Mouse (Mus musculus): ENCODE measurements around the gene Fbxw7. TPM values are rescaled to one million over a fixed set of nuclear protein-coding genes. Genes with fewer than 3 reads are reported as not detected.
"Not testable (repeated sequence)": the region's sequence is repeated elsewhere in the genome, so short reads cannot be mapped to it uniquely, and the experiment has no call there.

Fbxw7 gene
- polyA plus RNA-seq, 1 experiment from 2014 or later = 15.5 TPM

DNA sequence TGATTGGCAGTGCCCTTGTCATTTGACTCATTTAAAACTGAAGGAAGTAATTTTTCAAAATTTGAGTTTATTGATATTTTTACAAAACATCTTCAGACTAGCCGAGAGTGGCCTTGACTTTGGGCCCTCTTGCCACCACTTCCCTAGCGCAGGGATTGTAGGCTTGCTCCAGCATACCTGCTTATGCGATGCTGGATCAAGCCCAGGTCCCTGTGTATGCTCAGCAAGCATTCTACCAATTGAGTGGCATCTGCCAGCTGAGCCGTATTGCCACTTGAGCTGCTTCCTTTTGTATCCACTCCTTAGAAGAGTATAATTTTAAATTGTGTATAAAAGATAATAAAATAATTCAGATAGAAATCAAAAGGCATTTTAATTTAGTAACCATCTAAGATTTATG, 26.2 kb downstream of the Fbxw7 start:
- DNase-seq (ENCODE audit: low spot score, missing footprints) (no peak), ATAC-seq (ENCODE audit: low FRiP score) (no peak)
- H3K4me3 ChIP-seq (ENCODE audit: low read depth, low read length) = no peak overlapping the region
- no peak overlapping the region for H3K4me2 ChIP-seq
- H3K36me3 ChIP-seq (ENCODE audit: control insufficient read depth, insufficient read depth, low read length) = no peaks in the 10 kb centered on the region
- H3K27me3 ChIP-seq (ENCODE audit: control insufficient read depth, insufficient read depth, low read length) = no peaks in the 10 kb centered on the region
- H3K9ac ChIP-seq (ENCODE audit: low read length) = no peak overlapping the region
- no peaks in the 10 kb centered on the region for H3K9me3 ChIP-seq (ENCODE audit: control insufficient read depth, low read length)
- no peak overlapping the region for H3K27ac ChIP-seq (ENCODE audit: low read depth, low read length)
- WGBS = 97% methylated on average over 4 of the region's 4 CpGs
- H3K4me1 ChIP-seq (ENCODE audit: control insufficient read depth, insufficient read depth, low read length) = no peaks in the 10 kb centered on the region

- Histone ChIP-seq H3K9ac (ENCODE audit: low read length) (no peak overlapping the region), H3K36me3 (ENCODE audit: control insufficient read depth, insufficient read depth, low read length) (no peaks in the 10 kb centered on the region), H3K4me2 (no peak overlapping the region), H3K27ac (ENCODE audit: low read depth, low read length) (no peak overlapping the region), H3K4me1 (ENCODE audit: control insufficient read depth, insufficient read depth, low read length) (no peaks in the 10 kb centered on the region), H3K9me3 (ENCODE audit: control insufficient read depth, low read length) (no peaks in the 10 kb centered on the region), H3K4me3 (ENCODE audit: low read depth, low read length) (no peak overlapping the region), H3K27me3 (ENCODE audit: control insufficient read depth, insufficient read depth, low read length) (no peaks in the 10 kb centered on the region)
- 86% methylated on average over 2 of the region's 2 CpGs for WGBS
- ATAC-seq (ENCODE audit: low FRiP score) = no peak
- DNase-seq (ENCODE audit: low spot score, missing footprints) = no peak
These were observed 27.7 kb downstream of the Fbxw7 start for GRCm38 (mm10) chr3:84842793-84843192.

DNA sequence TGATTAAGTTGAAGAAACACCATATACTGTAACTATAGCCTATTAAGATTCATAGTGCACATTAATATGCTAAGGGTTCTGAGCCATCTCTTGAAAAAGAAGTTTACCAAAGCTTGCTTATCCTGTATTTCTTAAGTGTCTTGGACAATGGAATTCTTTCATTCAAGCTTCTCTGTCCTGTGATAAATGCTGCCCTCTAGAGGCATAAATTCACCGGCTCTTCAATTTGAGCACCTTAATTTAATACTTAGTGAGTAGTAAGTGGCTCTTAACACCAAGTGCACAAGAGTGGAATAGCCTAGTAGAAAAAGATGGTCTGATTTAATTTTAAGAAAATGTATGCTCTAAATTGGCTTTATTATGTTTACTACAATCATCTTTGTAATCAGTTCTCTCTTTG, 28.5 kb downstream of the Fbxw7 start:
- WGBS = 32% methylated on average over 1 of the region's 1 CpGs
- Histone ChIP-seq H3K4me2 (no peak overlapping the region), H3K36me3 (ENCODE audit: control insufficient read depth, insufficient read depth, low read length) (no peaks in the 10 kb centered on the region), H3K4me3 (ENCODE audit: low read depth, low read length) (no peak overlapping the region), H3K9ac (ENCODE audit: low read length) (no peak overlapping the region), H3K9me3 (ENCODE audit: control insufficient read depth, low read length) (no peaks in the 10 kb centered on the region), H3K27me3 (ENCODE audit: control insufficient read depth, insufficient read depth, low read length) (no peaks in the 10 kb centered on the region), H3K27ac (ENCODE audit: low read depth, low read length) (no peak overlapping the region), H3K4me1 (ENCODE audit: control insufficient read depth, insufficient read depth, low read length) (no peaks in the 10 kb centered on the region)
- peak; percentile 91 for DNase-seq (ENCODE audit: low spot score, missing footprints)
- ATAC-seq (ENCODE audit: low FRiP score) = no peak

DNA sequence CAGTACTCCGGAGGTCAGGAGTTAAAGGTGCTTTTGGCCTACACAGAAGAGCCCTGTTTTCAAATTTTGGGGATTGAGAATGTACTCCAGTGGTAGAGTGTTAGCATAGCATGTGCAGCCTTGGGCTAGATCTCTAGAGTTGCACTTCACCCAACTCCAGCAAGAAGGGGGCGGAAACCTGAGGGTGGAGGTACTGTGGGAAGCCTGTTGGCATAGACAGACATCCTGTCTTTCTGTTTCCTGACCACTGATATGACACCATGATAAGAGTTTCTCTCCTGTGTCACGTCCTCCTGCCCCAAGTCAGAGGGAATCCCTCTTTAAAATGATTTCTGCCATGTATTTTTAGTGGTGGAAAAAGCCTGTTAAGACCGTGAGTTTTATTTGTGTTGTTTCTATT, 33.7 kb downstream of the Fbxw7 start:
- Histone ChIP-seq H3K4me2 (no peak overlapping the region), H3K36me3 (ENCODE audit: control insufficient read depth, insufficient read depth, low read length) (no peaks in the 10 kb centered on the region), H3K4me3 (ENCODE audit: low read depth, low read length) (no peak overlapping the region), H3K27ac (ENCODE audit: low read depth, low read length) (no peak overlapping the region), H3K27me3 (ENCODE audit: control insufficient read depth, insufficient read depth, low read length) (no peaks in the 10 kb centered on the region), H3K9me3 (ENCODE audit: control insufficient read depth, low read length) (no peaks in the 10 kb centered on the region), H3K9ac (ENCODE audit: low read length) (no peak overlapping the region), H3K4me1 (ENCODE audit: control insufficient read depth, insufficient read depth, low read length) (no peaks in the 10 kb centered on the region)
- ATAC-seq (ENCODE audit: low FRiP score) (no peak), DNase-seq (ENCODE audit: low spot score, missing footprints) (no peak)
- 90% methylated on average over 4 of the region's 4 CpGs for WGBS

GRCm38 (mm10) chr3:84850418-84850817, 35.4 kb downstream of the Fbxw7 start:
- Histone ChIP-seq H3K4me3 (ENCODE audit: low read depth, low read length) (no peak overlapping the region), H3K27me3 (ENCODE audit: control insufficient read depth, insufficient read depth, low read length) (no peaks in the 10 kb centered on the region), H3K27ac (ENCODE audit: low read depth, low read length) (no peak overlapping the region), H3K36me3 (ENCODE audit: control insufficient read depth, insufficient read depth, low read length) (no peaks in the 10 kb centered on the region), H3K4me2 (no peak overlapping the region), H3K9me3 (ENCODE audit: control insufficient read depth, low read length) (no peaks in the 10 kb centered on the region), H3K9ac (ENCODE audit: low read length) (no peak overlapping the region), H3K4me1 (ENCODE audit: control insufficient read depth, insufficient read depth, low read length) (no peaks in the 10 kb centered on the region)
- 90% methylated on average over 1 of the region's 1 CpGs for WGBS
- ATAC-seq (ENCODE audit: low FRiP score) = no peak
- no peak for DNase-seq (ENCODE audit: low spot score, missing footprints)

DNA sequence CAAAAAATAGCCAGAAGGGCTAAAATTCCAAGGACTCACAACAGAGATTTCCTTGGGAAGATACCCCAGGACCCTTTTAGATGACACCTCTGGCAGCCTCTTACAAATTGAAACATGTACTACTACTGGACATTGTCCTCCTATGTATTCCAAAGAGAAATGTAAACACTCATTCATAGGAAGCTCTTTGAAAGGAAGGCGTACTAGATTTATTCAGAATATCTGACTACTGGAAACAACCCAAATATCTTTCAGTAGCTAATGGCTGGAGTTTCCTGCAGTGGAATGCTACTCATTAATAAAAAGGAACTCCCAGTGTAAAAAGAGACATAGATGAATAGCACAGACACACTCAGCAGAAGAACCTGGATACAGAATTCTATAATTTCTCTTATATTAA, 36.7 kb downstream of the Fbxw7 start:
- H3K27me3 ChIP-seq (ENCODE audit: control insufficient read depth, insufficient read depth, low read length) = no peaks in the 10 kb centered on the region
- no peaks in the 10 kb centered on the region for H3K36me3 ChIP-seq (ENCODE audit: control insufficient read depth, insufficient read depth, low read length)
- no peak overlapping the region for H3K4me3 ChIP-seq (ENCODE audit: low read depth, low read length)
- H3K9ac ChIP-seq (ENCODE audit: low read length) = no peak overlapping the region
- no peak for ATAC-seq (ENCODE audit: low FRiP score)
- 86% methylated on average over 1 of the region's 1 CpGs for WGBS
- no peak for DNase-seq (ENCODE audit: low spot score, missing footprints)
- no peaks in the 10 kb centered on the region for H3K4me1 ChIP-seq (ENCODE audit: control insufficient read depth, insufficient read depth, low read length)
- H3K9me3 ChIP-seq (ENCODE audit: control insufficient read depth, low read length) = no peaks in the 10 kb centered on the region
- no peak overlapping the region for H3K27ac ChIP-seq (ENCODE audit: low read depth, low read length)
- H3K4me2 ChIP-seq = no peak overlapping the region

DNA sequence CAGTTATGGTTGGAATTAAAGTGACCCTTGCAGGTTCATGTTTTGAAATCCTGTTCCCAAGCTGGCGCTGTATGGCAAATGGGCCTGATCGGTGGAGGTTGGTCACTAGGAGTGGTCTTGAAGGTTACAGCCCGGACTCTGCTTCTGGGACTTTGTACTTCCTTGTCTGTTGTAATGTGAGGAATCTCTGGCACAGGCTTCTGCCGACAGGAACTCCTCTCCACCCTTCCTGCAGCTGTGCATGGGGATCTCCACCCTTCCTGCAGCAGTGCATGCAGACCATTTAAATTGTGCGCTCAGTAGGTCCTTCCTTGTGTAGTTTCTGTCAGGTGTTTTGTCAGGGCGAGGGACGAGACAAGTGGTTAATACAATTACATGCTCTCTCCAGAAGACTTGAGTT, 37.8 kb downstream of the Fbxw7 start:
- Histone ChIP-seq H3K27ac (ENCODE audit: low read depth, low read length) (no peak overlapping the region), H3K9me3 (ENCODE audit: control insufficient read depth, low read length) (no peaks in the 10 kb centered on the region), H3K4me3 (ENCODE audit: low read depth, low read length) (no peak overlapping the region), H3K27me3 (ENCODE audit: control insufficient read depth, insufficient read depth, low read length) (no peaks in the 10 kb centered on the region), H3K4me1 (ENCODE audit: control insufficient read depth, insufficient read depth, low read length) (no peaks in the 10 kb centered on the region), H3K9ac (ENCODE audit: low read length) (no peak overlapping the region), H3K36me3 (ENCODE audit: control insufficient read depth, insufficient read depth, low read length) (no peaks in the 10 kb centered on the region), H3K4me2 (no peak overlapping the region)
- DNase-seq (ENCODE audit: low spot score, missing footprints) (no peak), ATAC-seq (ENCODE audit: low FRiP score) (no peak)
- 87% methylated on average over 7 of the region's 7 CpGs for WGBS

GRCm38 (mm10) chr3:84854440-84854839, 39.4 kb downstream of the Fbxw7 start:
- no peaks in the 10 kb centered on the region for H3K36me3 ChIP-seq (ENCODE audit: control insufficient read depth, insufficient read depth, low read length)
- H3K27ac ChIP-seq (ENCODE audit: low read depth, low read length) = no peak overlapping the region
- no peak overlapping the region for H3K9ac ChIP-seq (ENCODE audit: low read length)
- H3K27me3 ChIP-seq (ENCODE audit: control insufficient read depth, insufficient read depth, low read length) = no peaks in the 10 kb centered on the region
- no peak overlapping the region for H3K4me3 ChIP-seq (ENCODE audit: low read depth, low read length)
- ATAC-seq (ENCODE audit: low FRiP score) (no peak), DNase-seq (ENCODE audit: low spot score, missing footprints) (no peak)
- no peaks in the 10 kb centered on the region for H3K9me3 ChIP-seq (ENCODE audit: control insufficient read depth, low read length)
- H3K4me1 ChIP-seq (ENCODE audit: control insufficient read depth, insufficient read depth, low read length) = no peaks in the 10 kb centered on the region
- no peak overlapping the region for H3K4me2 ChIP-seq
- 86% methylated on average over 1 of the region's 1 CpGs for WGBS

DNA sequence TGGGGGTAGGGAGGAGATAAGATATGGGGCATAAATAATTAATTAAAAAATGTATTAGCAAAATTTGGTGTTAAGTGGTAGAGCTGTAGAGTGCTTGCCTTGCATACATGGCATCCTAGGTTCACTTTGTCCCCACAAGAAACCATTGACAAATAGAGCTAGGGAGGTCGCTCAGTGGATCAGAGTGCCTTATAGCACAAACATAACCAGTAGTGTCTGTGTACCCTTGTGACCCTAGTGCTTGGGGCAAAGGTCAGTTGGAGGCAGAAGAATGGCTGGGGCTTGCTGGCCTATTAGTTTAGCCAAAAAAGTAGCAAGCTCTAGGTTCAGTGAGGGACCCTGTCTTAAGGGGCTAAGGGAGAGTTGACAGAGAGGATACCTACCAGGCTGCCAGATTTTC, 45.6 kb downstream of the Fbxw7 start:
- H3K9me3 ChIP-seq (ENCODE audit: control insufficient read depth, low read length) = no peaks in the 10 kb centered on the region
- WGBS = 71% methylated on average over 1 of the region's 1 CpGs
- ATAC-seq (ENCODE audit: low FRiP score) (no peak), DNase-seq (ENCODE audit: low spot score, missing footprints) (no peak)
- H3K27ac ChIP-seq (ENCODE audit: low read depth, low read length) = no peak overlapping the region
- no peaks in the 10 kb centered on the region for H3K36me3 ChIP-seq (ENCODE audit: control insufficient read depth, insufficient read depth, low read length)
- no peak overlapping the region for H3K9ac ChIP-seq (ENCODE audit: low read length)
- H3K4me3 ChIP-seq (ENCODE audit: low read depth, low read length) = no peak overlapping the region
- H3K4me2 ChIP-seq = no peak overlapping the region
- no peaks in the 10 kb centered on the region for H3K27me3 ChIP-seq (ENCODE audit: control insufficient read depth, insufficient read depth, low read length)
- H3K4me1 ChIP-seq (ENCODE audit: control insufficient read depth, insufficient read depth, low read length) = no peaks in the 10 kb centered on the region

GRCm38 (mm10) chr3:84861817-84862216, 46.7 kb downstream of the Fbxw7 start:
- DNase-seq (ENCODE audit: low spot score, missing footprints); H3K27me3 ChIP-seq (ENCODE audit: control insufficient read depth, insufficient read depth, low read length); H3K4me3 ChIP-seq (ENCODE audit: low read depth, low read length); ATAC-seq (ENCODE audit: low FRiP score); H3K9me3 ChIP-seq (ENCODE audit: control insufficient read depth, low read length); H3K36me3 ChIP-seq (ENCODE audit: control insufficient read depth, insufficient read depth, low read length); H3K4me2 ChIP-seq; H3K27ac ChIP-seq (ENCODE audit: low read depth, low read length); H3K9ac ChIP-seq (ENCODE audit: low read length); H3K4me1 ChIP-seq (ENCODE audit: control insufficient read depth, insufficient read depth, low read length): not testable (repeated sequence)
- 90% methylated on average over 3 of the region's 3 CpGs for WGBS
